ENCODE assay signal across 8 mouse cellular contexts in genomic region chr15:102100161-102100981, GRCm38 (mm10). TPM values are rescaled to one million over a fixed set of nuclear protein-coding genes. Genes with fewer than 3 reads are reported as not detected.
A peak's percentile ranks its signal among the peaks of the same experiment; 100 is the strongest.
DNase-seq lines count a peak whose midpoint lies in the region; ATAC-seq and TF ChIP-seq lines count a peak whose summit lies in the region.

TSS of gene Tns2 (plus strand) at chr15:102100413.

- DNase-seq in 3134 (ENCODE audit: extremely low read depth, insufficient read length, low spot score) (peak; percentile 91), liver (peak; percentile 77)
- DNase-seq in adrenal gland, adult 2 months, result peak; percentile 94
- peak; percentile 78 for DNase-seq in embryonic facial prominence, embryonic 11.5 days (ENCODE audit: low spot score)
- DNase-seq in heart, adult 2 months, result peak; percentile 90 to 92
- DNase-seq in kidney, adult 8-10 months, result peak; percentile 91 to 92
- DNase-seq in midbrain, postnatal 0 days (ENCODE audit: low spot score), result peak; percentile 53

- H3K4me1 ChIP-seq in embryonic facial prominence, embryonic 11.5 days (ENCODE audit: control insufficient read depth, insufficient read depth, low read length), result peaks cover 35% of the 10 kb centered on the region
- peaks cover 24% of the 10 kb centered on the region for H3K4me1 ChIP-seq in heart, adult 2 months (ENCODE audit: control insufficient read depth, insufficient read depth, low read length)
- peaks cover 6% of the 10 kb centered on the region; the same call in 1 of the 2 replicates for H3K4me1 ChIP-seq in midbrain, postnatal 0 days (ENCODE audit: insufficient read depth, low read length)
- peaks cover 60% of the 10 kb centered on the region for H3K4me1 ChIP-seq in stomach, embryonic 14.5 days (ENCODE audit: control insufficient read depth, insufficient read depth, low read length)

- peak within 1 kb of the TSS; percentile 75 for H3K27ac ChIP-seq in embryonic facial prominence, embryonic 11.5 days (replicated peaks; ENCODE audit: low read depth, low read length)
- H3K27ac ChIP-seq in heart, adult 2 months, result peak within 1 kb of the TSS; percentile 99
- no peak within 1 kb of the TSS; the same call in 1 of the 2 replicates for H3K27ac ChIP-seq in midbrain, postnatal 0 days (ENCODE audit: low read depth, low read length)
- peak within 1 kb of the TSS; percentile 99 for H3K27ac ChIP-seq in stomach, embryonic 14.5 days (ENCODE audit: low read length)

- no peaks in the 10 kb centered on the region for H3K27me3 ChIP-seq in embryonic facial prominence, embryonic 11.5 days (ENCODE audit: control insufficient read depth, insufficient read depth, low read length)
- no peaks in the 10 kb centered on the region for H3K27me3 ChIP-seq in heart, adult 2 months (ENCODE audit: control insufficient read depth, insufficient read depth, low read length)
- peaks cover 5% of the 10 kb centered on the region; the same call in 1 of the 2 replicates for H3K27me3 ChIP-seq in midbrain, postnatal 0 days (ENCODE audit: insufficient read depth, low read length)
- H3K27me3 ChIP-seq in stomach, embryonic 14.5 days (ENCODE audit: control insufficient read depth, insufficient read depth, low read length), result no peaks in the 10 kb centered on the region

- ATAC-seq in embryonic facial prominence, embryonic 11.5 days (replicated peaks; ENCODE audit: insufficient number of reproducible peaks, low FRiP score, low TSS enrichment, low read depth), result peak; percentile 39
- peak; percentile 44; the same call in 1 of the 2 replicates for ATAC-seq in midbrain, postnatal 0 days (ENCODE audit: low FRiP score)
- peak; percentile 59 for ATAC-seq in stomach, embryonic 14.5 days (ENCODE audit: insufficient number of reproducible peaks, insufficient read depth, low FRiP score, low read depth)

- peak within 1 kb of the TSS; percentile 80 for H3K4me2 ChIP-seq in embryonic facial prominence, embryonic 11.5 days (ENCODE audit: low read depth, low read length)
- peak within 1 kb of the TSS; percentile 92 for H3K4me2 ChIP-seq in midbrain, postnatal 0 days (ENCODE audit: low read depth, low read length, poor library complexity, severe bottlenecking)
- H3K4me2 ChIP-seq in stomach, embryonic 14.5 days (replicated peaks; ENCODE audit: low read depth, low read length), result peak within 1 kb of the TSS; percentile 84

- intact Hi-C loops in heart, adult 2 months (cut with DNase I), result loop anchor here (10.0 kb wide), 1 partner anchor 304 kb away; the partner anchor contains the start of gene Sp1

- peak within 1 kb of the TSS; percentile 46 for H3K4me3 ChIP-seq in embryonic facial prominence, embryonic 11.5 days (ENCODE audit: low read depth, low read length)
- peak within 1 kb of the TSS; percentile 85 for H3K4me3 ChIP-seq in heart, adult 2 months
- H3K4me3 ChIP-seq in midbrain, postnatal 0 days (ENCODE audit: low read depth, low read length), result peak within 1 kb of the TSS; percentile 49
- peak within 1 kb of the TSS; percentile 61 for H3K4me3 ChIP-seq in stomach, embryonic 14.5 days (ENCODE audit: low read depth, low read length)

- TF ChIP-seq EP300 in heart, adult 2 months (IDR thresholded peaks at IDR 0.05; ENCODE audit: insufficient read depth, low read depth, low read length), result 0 out of 2 replicates have a peak, but pooled peaks have one; percentile 52

- 1% methylated on average over 62 of the region's 82 CpGs for WGBS in embryonic facial prominence, embryonic 11.5 days
- under 1% methylated on average over 60 of the region's 82 CpGs for WGBS in heart, adult 2 months
- 1% methylated on average over 45 of the region's 82 CpGs for WGBS in midbrain, postnatal 0 days
- WGBS in stomach, embryonic 14.5 days, result 1% methylated on average over 60 of the region's 82 CpGs

- peak within 1 kb of the TSS; percentile 50 for H3K9ac ChIP-seq in embryonic facial prominence, embryonic 11.5 days (replicated peaks; ENCODE audit: low read length)
- H3K9ac ChIP-seq in heart, adult 2 months (ENCODE audit: low read depth, low read length), result peak within 1 kb of the TSS; percentile 88
- H3K9ac ChIP-seq in midbrain, postnatal 0 days (replicated peaks; ENCODE audit: low read length, poor library complexity, severe bottlenecking), result peak within 1 kb of the TSS; percentile 55
- peak within 1 kb of the TSS; percentile 65 for H3K9ac ChIP-seq in stomach, embryonic 14.5 days (replicated peaks; ENCODE audit: low read depth, low read length)

- peak; percentile 81 for TF ChIP-seq POLR2A in heart, adult 2 months (IDR thresholded peaks at IDR 0.05; ENCODE audit: insufficient read depth, low read depth, low read length)

- no peaks in the 10 kb centered on the region for H3K79me2 ChIP-seq in heart, adult 2 months (replicated peaks; ENCODE audit: control insufficient read depth, insufficient read depth, low read length)

- peaks cover 5% of the 10 kb centered on the region for H3K36me3 ChIP-seq in embryonic facial prominence, embryonic 11.5 days (replicated peaks; ENCODE audit: control insufficient read depth, insufficient read depth, low read depth, low read length)
- peaks cover 6% of the 10 kb centered on the region for H3K36me3 ChIP-seq in heart, adult 2 months (ENCODE audit: control insufficient read depth, insufficient read depth, low read length)
- peaks cover 9% of the 10 kb centered on the region for H3K36me3 ChIP-seq in midbrain, postnatal 0 days (ENCODE audit: insufficient read depth, low read length)
- peaks cover 25% of the 10 kb centered on the region; the same call in 1 of the 2 replicates for H3K36me3 ChIP-seq in stomach, embryonic 14.5 days (ENCODE audit: control insufficient read depth, insufficient read depth, low read length)

- peak; percentile 84 for TF ChIP-seq CTCF in heart, adult 2 months (IDR thresholded peaks at IDR 0.05)
- peak; percentile 57 for TF ChIP-seq CTCF in midbrain, postnatal 0 days (IDR thresholded peaks at IDR 0.05)

- H3K9me3 ChIP-seq in embryonic facial prominence, embryonic 11.5 days (replicated peaks; ENCODE audit: control insufficient read depth, low read length), result no peaks in the 10 kb centered on the region
- no peaks in the 10 kb centered on the region for H3K9me3 ChIP-seq in midbrain, postnatal 0 days (ENCODE audit: low read length)
- H3K9me3 ChIP-seq in stomach, embryonic 14.5 days (ENCODE audit: control insufficient read depth, low read depth, low read length), result no peaks in the 10 kb centered on the region

RNA-seq across cellular contexts. Expression of gene Tns2, which starts in this region (rescaled TPM):
- 10 to 100 TPM; 75.2 to 91.8 TPM for total RNA-seq in adrenal gland, adult 2 months (2021)
- 101 and 107 TPM in 2 replicates for polyA plus RNA-seq in adrenal gland, adult 2 months (2012; rRNA removed)
- polyA plus RNA-seq in embryonic facial prominence, embryonic 11.5 days (2014; fragmentation: Nextera tagmentation; extraction: Ambion mirVana), result 14.0 and 14.4 TPM in 2 replicates
- 100 to 1,000 TPM; 114 to 130 TPM for total RNA-seq in heart, adult 2 months (2021)
- 157 and 184 TPM in 2 replicates for polyA plus RNA-seq in heart, adult 2 months (2012; rRNA removed)
- total RNA-seq in midbrain, postnatal 0 days (2014; rRNA removed), result 18.1 and 20.4 TPM in 2 replicates
- polyA plus RNA-seq in midbrain, postnatal 0 days (2015; fragmentation: Nextera tagmentation; extraction: Ambion mirVana), result 5.1 and 6.3 TPM in 2 replicates
- 42.6 and 48.5 TPM in 2 replicates for polyA plus RNA-seq in stomach, embryonic 14.5 days (2014; fragmentation: Nextera tagmentation; extraction: Ambion mirVana)
